Mouse (Mus musculus) heart, embryonic 15.5 days (tissue): Measurements from ENCODE around the gene Enpp1. TPM values are rescaled to one million over a fixed set of nuclear protein-coding genes. Genes with fewer than 3 reads are reported as not detected.
A peak's percentile ranks its signal among the peaks of the same experiment; 100 is the strongest.

ENCODE experiments used
- ATAC-seq: fragments of 200-750 bp; cut with Nextera tagmentation; replicated peaks from 2 replicates; pipeline ENCODE4 v1.8.0; 2017; ENCODE audit warnings: low read depth, moderate TSS enrichment; ENCODE audit not compliant: insufficient number of reproducible peaks, insufficient read depth, low FRiP score
- H3K27ac ChIP-seq: fragments of 300-500 bp; sonication (generic); 2 replicates; pipeline ENCODE4 v1.5.1; 2015; ENCODE audit warnings: mild to moderate bottlenecking, inconsistent platforms
- H3K27me3 ChIP-seq: fragments of 300-500 bp; sonication (generic); 2 replicates; pipeline ENCODE4 v1.6.1; 2015; ENCODE audit warnings: inconsistent platforms
- H3K36me3 ChIP-seq: fragments of 300-500 bp; sonication (generic); 2 replicates; pipeline ENCODE4 v1.6.1; 2015; ENCODE audit warnings: mild to moderate bottlenecking, inconsistent platforms
- H3K4me1 ChIP-seq: fragments of 300-500 bp; sonication (generic); replicated peaks from 2 replicates; pipeline ENCODE4 v1.6.1; 2015; ENCODE audit warnings: inconsistent platforms
- H3K4me2 ChIP-seq: fragments of 300-500 bp; sonication (generic); 2 replicates; pipeline ENCODE4 v1.6.1; 2015; ENCODE audit warnings: inconsistent platforms, mild to moderate bottlenecking, moderate library complexity
- H3K4me3 ChIP-seq: fragments of 300-500 bp; sonication (generic); 2 replicates; pipeline ENCODE4 v1.5.1; 2015; ENCODE audit warnings: mild to moderate bottlenecking, inconsistent platforms
- H3K9ac ChIP-seq: fragments of 300-500 bp; sonication (generic); 2 replicates; pipeline ENCODE4 v1.6.1; 2015; ENCODE audit warnings: mild to moderate bottlenecking, inconsistent platforms
- H3K9me3 ChIP-seq: fragments of 300-500 bp; sonication (generic); replicated peaks from 2 replicates; pipeline ENCODE4 v1.6.1; 2016; ENCODE audit warnings: inconsistent platforms
- WGBS: fragments of 180-500 bp; shearing (Covaris S2); methylation state at CpG from one replicate; pipeline ENCODE4 v1.1.7; 2015; ENCODE audit warnings: mixed read lengths; 5-methylcytosine and 5-hydroxymethylcytosine counted together
- polyA plus RNA-seq: library from polyadenylated mRNA; unstranded; fragments of >200 nt; fragmentation: Nextera tagmentation; extraction: Ambion mirVana; gene quantifications from 2 replicates; pipeline ENCODE4 v1.2.1, GENCODE M21; 2015

The Enpp1 gene
- polyA plus RNA-seq, 1 experiment from 2014 or later: 3.9 TPM

- Histone ChIP-seq H3K9me3 (no peaks in the 10 kb centered on the region), H3K36me3 (no peaks in the 10 kb centered on the region), H3K4me2 (no peak overlapping the region), H3K9ac (no peak overlapping the region), H3K27ac (no peak overlapping the region), H3K4me1 (peaks cover 10% of the 10 kb centered on the region), H3K4me3 (no peak overlapping the region), H3K27me3 (no peaks in the 10 kb centered on the region)
- 73% methylated on average over 5 of the region's 5 CpGs for WGBS
- ATAC-seq: no peak
Observed at GRCm38 (mm10) chr10:24735027-24735777, 23.2 kb upstream of the Enpp1 start.

GRCm38 (mm10) chr10:24727478-24727877 lies 15.5 kb upstream of the Enpp1 start:
- H3K27me3 ChIP-seq: no peaks in the 10 kb centered on the region
- no peaks in the 10 kb centered on the region for H3K9me3 ChIP-seq
- no peak overlapping the region for H3K9ac ChIP-seq
- peaks cover 10% of the 10 kb centered on the region for H3K4me1 ChIP-seq
- H3K4me2 ChIP-seq: no peak overlapping the region
- H3K4me3 ChIP-seq: no peak overlapping the region
- ATAC-seq: no peak
- 87% methylated on average over 4 of the region's 4 CpGs for WGBS
- no peak overlapping the region for H3K27ac ChIP-seq
- no peaks in the 10 kb centered on the region for H3K36me3 ChIP-seq

- Histone ChIP-seq H3K27ac (no peak overlapping the region), H3K4me1 (no peaks in the 10 kb centered on the region), H3K9me3 (no peaks in the 10 kb centered on the region), H3K4me2 (no peak overlapping the region), H3K4me3 (no peak overlapping the region), H3K27me3 (no peaks in the 10 kb centered on the region), H3K9ac (no peak overlapping the region), H3K36me3 (no peaks in the 10 kb centered on the region)
- no peak for ATAC-seq
- WGBS: 81% methylated on average over 2 of the region's 2 CpGs
Observed at GRCm38 (mm10) chr10:24725197-24725596, 13.2 kb upstream of the Enpp1 start.

GRCm38 (mm10) chr10:24721841-24722240 lies 9.9 kb upstream of the Enpp1 start:
- Histone ChIP-seq H3K4me3 (no peak overlapping the region), H3K27ac (no peak overlapping the region), H3K4me2 (no peak overlapping the region), H3K9ac (no peak overlapping the region), H3K36me3 (no peaks in the 10 kb centered on the region), H3K27me3 (no peaks in the 10 kb centered on the region), H3K9me3 (no peaks in the 10 kb centered on the region), H3K4me1 (no peaks in the 10 kb centered on the region)
- 86% methylated on average over 3 of the region's 3 CpGs for WGBS
- no peak for ATAC-seq

- Histone ChIP-seq H3K4me3 (no peak overlapping the region), H3K9ac (no peak overlapping the region), H3K4me1 (no peaks in the 10 kb centered on the region), H3K9me3 (no peaks in the 10 kb centered on the region), H3K27ac (no peak overlapping the region), H3K27me3 (no peaks in the 10 kb centered on the region), H3K36me3 (no peaks in the 10 kb centered on the region), H3K4me2 (no peak overlapping the region)
- WGBS: 80% methylated on average over 4 of the region's 4 CpGs
- no peak for ATAC-seq
Observed at GRCm38 (mm10) chr10:24719383-24719782, 7.4 kb upstream of the Enpp1 start.

GRCm38 (mm10) chr10:24718720-24719119 lies 6.8 kb upstream of the Enpp1 start:
- Histone ChIP-seq H3K27me3 (no peaks in the 10 kb centered on the region), H3K27ac (no peak overlapping the region), H3K9me3 (no peaks in the 10 kb centered on the region), H3K36me3 (no peaks in the 10 kb centered on the region), H3K4me1 (no peaks in the 10 kb centered on the region), H3K4me2 (no peak overlapping the region), H3K4me3 (no peak overlapping the region), H3K9ac (no peak overlapping the region)
- ATAC-seq: no peak
- WGBS: 53% methylated on average over 11 of the region's 11 CpGs

- H3K4me1 ChIP-seq: no peaks in the 10 kb centered on the region
- H3K36me3 ChIP-seq: no peaks in the 10 kb centered on the region
- no peaks in the 10 kb centered on the region for H3K27me3 ChIP-seq
- H3K4me2 ChIP-seq: no peak overlapping the region
- ATAC-seq: no peak
- H3K9me3 ChIP-seq: no peaks in the 10 kb centered on the region
- WGBS: 50% methylated on average over 14 of the region's 14 CpGs
- H3K9ac ChIP-seq: no peak overlapping the region
- H3K4me3 ChIP-seq: no peak overlapping the region
- H3K27ac ChIP-seq: no peak overlapping the region
Observed at GRCm38 (mm10) chr10:24718058-24718457, 6.1 kb upstream of the Enpp1 start.

- H3K9ac ChIP-seq: no peak overlapping the region
- no peaks in the 10 kb centered on the region for H3K9me3 ChIP-seq
- H3K4me3 ChIP-seq: no peak overlapping the region
- 86% methylated on average over 5 of the region's 5 CpGs for WGBS
- no peak overlapping the region for H3K4me2 ChIP-seq
- ATAC-seq: no peak
- no peaks in the 10 kb centered on the region for H3K27me3 ChIP-seq
- no peaks in the 10 kb centered on the region for H3K36me3 ChIP-seq
- no peak overlapping the region for H3K27ac ChIP-seq
- H3K4me1 ChIP-seq: peaks cover 5% of the 10 kb centered on the region
Observed at GRCm38 (mm10) chr10:24716232-24716631, 4.3 kb upstream of the Enpp1 start.

GRCm38 (mm10) chr10:24712901-24713300 lies 942 bp upstream of the Enpp1 start:
- ATAC-seq: no peak
- H3K27ac ChIP-seq: no peak overlapping the region
- H3K27me3 ChIP-seq: no peaks in the 10 kb centered on the region
- no peaks in the 10 kb centered on the region for H3K9me3 ChIP-seq
- H3K4me1 ChIP-seq: peaks cover 9% of the 10 kb centered on the region
- H3K4me3 ChIP-seq: no peak overlapping the region
- H3K4me2 ChIP-seq: no peak overlapping the region
- H3K9ac ChIP-seq: no peak overlapping the region
- 77% methylated on average over 5 of the region's 5 CpGs for WGBS
- H3K36me3 ChIP-seq: no peaks in the 10 kb centered on the region

- Histone ChIP-seq H3K27me3 (no peaks in the 10 kb centered on the region), H3K27ac (peak overlapping the region; percentile 39; the same call in 1 of the 2 replicates), H3K4me3 (peak overlapping the region; percentile 68), H3K9ac (peak overlapping the region; percentile 65), H3K4me1 (peaks cover 9% of the 10 kb centered on the region), H3K9me3 (no peaks in the 10 kb centered on the region), H3K36me3 (no peaks in the 10 kb centered on the region), H3K4me2 (peak overlapping the region; percentile 94)
- ATAC-seq: no peak
- 11% methylated on average over 15 of the region's 15 CpGs for WGBS
Observed at GRCm38 (mm10) chr10:24712367-24712761, 405 bp upstream of the Enpp1 start.

- Histone ChIP-seq H3K9me3 (no peaks in the 10 kb centered on the region), H3K4me1 (peaks cover 9% of the 10 kb centered on the region), H3K4me2 (peak overlapping the region; percentile 94), H3K9ac (peak overlapping the region; percentile 65), H3K4me3 (peak overlapping the region; percentile 68), H3K27me3 (no peaks in the 10 kb centered on the region), H3K27ac (no peak overlapping the region), H3K36me3 (no peaks in the 10 kb centered on the region)
- ATAC-seq: no peak
- WGBS: 20% methylated on average over 10 of the region's 10 CpGs
Observed at GRCm38 (mm10) chr10:24711071-24711470, 888 bp downstream of the Enpp1 start.

GRCm38 (mm10) chr10:24710361-24710760 lies 1.6 kb downstream of the Enpp1 start:
- Histone ChIP-seq H3K4me1 (peaks cover 9% of the 10 kb centered on the region), H3K9ac (no peak overlapping the region), H3K36me3 (no peaks in the 10 kb centered on the region), H3K4me2 (no peak overlapping the region), H3K27ac (no peak overlapping the region), H3K4me3 (no peak overlapping the region), H3K27me3 (no peaks in the 10 kb centered on the region), H3K9me3 (no peaks in the 10 kb centered on the region)
- no peak for ATAC-seq
- 91% methylated on average over 6 of the region's 6 CpGs for WGBS
